Mouse (Mus musculus) mouse embryonic stem cell (cell line): ENCODE data around the gene Zfp781.
"Not testable (repeated sequence)": the region's sequence is repeated elsewhere in the genome, so short reads cannot be mapped to it uniquely, and the experiment has no call there.

ENCODE experiments used
- in situ Hi-C, 2 experiments: fragments of 300-500 bp; cut with MboI; formaldehyde crosslinking; loops; 1 replicate in 1 of 2; 3 replicates in 1 of 2; pipeline ENCODE4 v1.14.3; 2019 to 2020; ENCODE audit warnings: low sequenced_read_pairs in 2 of 2, low pct_unique_long_range_greater_than_20kb in 1 of 2, mixed read lengths in 1 of 2; ENCODE audit not compliant: unreplicated experiment in 1 of 2

The Zfp781 gene

GRCm38 (mm10) chr10:81929842-81930743 is at the start of gene Zfp781:
Gene Zfp781, minus strand, starts transcription at chr10:81930480.
- in situ Hi-C loops = not testable (repeated sequence)

- in situ Hi-C loops = not testable (repeated sequence)
Measured at GRCm38 (mm10) chr10:81978365-81979003, 48.2 kb upstream of the Zfp781 start.

- in situ Hi-C loops = not testable (repeated sequence)
Measured at GRCm38 (mm10) chr10:81930744-81931118, 451 bp upstream of the Zfp781 start.

GRCm38 (mm10) chr10:81863409-81864407 is 66.6 kb downstream of the Zfp781 start, which contains the start of gene Gm32687:
Gene Gm32687, plus strand, starts transcription at chr10:81863934.
- in situ Hi-C loops = not testable (repeated sequence)
